In genomic region chr6:142538503-142538902, GRCm38 (mm10) we compare ENCODE assay signal across 9 mouse cellular contexts. TPM values are rescaled to one million over a fixed set of nuclear protein-coding genes. Genes with fewer than 3 reads are reported as not detected.
A peak's percentile ranks its signal among the peaks of the same experiment; 100 is the strongest.
DNase-seq lines count a peak whose midpoint lies in the region; ATAC-seq and TF ChIP-seq lines count a peak whose summit lies in the region.
"Had no signal": no experiment of that assay in that cellular context is flagged by ENCODE, and none has a peak within 500 bp of the region (broad histone marks: within the 10 kb centered on the region; RNA-seq: fewer than 3 reads in every experiment).

No protein-coding gene starts in this region.

- TF ChIP-seq CTCF in heart, adult 2 months (IDR thresholded peaks at IDR 0.05) = no peak
- TF ChIP-seq CTCF in thymus, adult 2 months (IDR thresholded peaks at IDR 0.05; ENCODE audit: borderline replicate concordance, control insufficient read depth, extremely low read depth, insufficient read depth, low read length, poor library complexity) = 0 out of 2 replicates have a peak, but pooled peaks have one; percentile 38
- no peak for TF ChIP-seq CTCF in midbrain, postnatal 0 days (IDR thresholded peaks at IDR 0.05)

- H3K9ac ChIP-seq in heart, adult 2 months (ENCODE audit: low read depth, low read length) = no peak overlapping the region
- no peak overlapping the region for H3K9ac ChIP-seq in heart, embryonic 12.5 days
- H3K9ac ChIP-seq in heart, embryonic 16.5 days (ENCODE audit: low read length) = no peak overlapping the region
- H3K9ac ChIP-seq in liver, embryonic 15.5 days = no peak overlapping the region
- no peak overlapping the region for H3K9ac ChIP-seq in midbrain, postnatal 0 days (replicated peaks; ENCODE audit: low read length, poor library complexity, severe bottlenecking)
- H3K9ac ChIP-seq: liver, embryonic 13.5 days had no signal

- DNase-seq in heart, adult 2 months = peak; percentile 46 to 70
- DNase-seq in thymus, adult 2 months = peak; percentile 69
- DNase-seq in midbrain, postnatal 0 days (ENCODE audit: low spot score) = no peak
- no peak for DNase-seq in cerebellum, adult 8-10 months
- no peak for DNase-seq in embryo, embryonic 9.5 days (ENCODE audit: extremely low spot score)
- DNase-seq: liver, embryonic 13.5 days had no signal

- TF ChIP-seq EP300 in heart, adult 2 months (IDR thresholded peaks at IDR 0.05; ENCODE audit: insufficient read depth, low read depth, low read length) = peak; percentile 85

- peaks cover 5% of the 10 kb centered on the region for H3K4me1 ChIP-seq in heart, adult 2 months (ENCODE audit: control insufficient read depth, insufficient read depth, low read length)
- peaks cover 7% of the 10 kb centered on the region; the same call in 1 of the 2 replicates for H3K4me1 ChIP-seq in heart, embryonic 12.5 days (replicated peaks)
- no peaks in the 10 kb centered on the region for H3K4me1 ChIP-seq in heart, embryonic 16.5 days (ENCODE audit: control insufficient read depth, insufficient read depth, low read length)
- H3K4me1 ChIP-seq in liver, embryonic 15.5 days (replicated peaks) = no peaks in the 10 kb centered on the region
- H3K4me1 ChIP-seq in thymus, adult 2 months (replicated peaks; ENCODE audit: control insufficient read depth, insufficient read depth, low read length) = peaks cover 6% of the 10 kb centered on the region
- no peaks in the 10 kb centered on the region for H3K4me1 ChIP-seq in midbrain, postnatal 0 days (ENCODE audit: insufficient read depth, low read length)
- H3K4me1 ChIP-seq: liver, embryonic 13.5 days had no signal

- no peaks in the 10 kb centered on the region for H3K27me3 ChIP-seq in heart, adult 2 months (ENCODE audit: control insufficient read depth, insufficient read depth, low read length)
- H3K27me3 ChIP-seq in heart, embryonic 12.5 days (replicated peaks) = no peaks in the 10 kb centered on the region
- no peaks in the 10 kb centered on the region for H3K27me3 ChIP-seq in heart, embryonic 16.5 days (ENCODE audit: control insufficient read depth, insufficient read depth, low read length)
- no peaks in the 10 kb centered on the region for H3K27me3 ChIP-seq in liver, embryonic 15.5 days
- no peaks in the 10 kb centered on the region for H3K27me3 ChIP-seq in thymus, adult 2 months (ENCODE audit: control insufficient read depth, insufficient read depth, low read length)
- H3K27me3 ChIP-seq in midbrain, postnatal 0 days (ENCODE audit: insufficient read depth, low read length) = no peaks in the 10 kb centered on the region
- H3K27me3 ChIP-seq: liver, embryonic 13.5 days had no signal

- ATAC-seq in heart, embryonic 12.5 days (ENCODE audit: insufficient number of reproducible peaks, low FRiP score) = no peak
- peak; percentile 74 for ATAC-seq in heart, embryonic 16.5 days (replicated peaks; ENCODE audit: extremely low read depth, insufficient read depth, low FRiP score)
- peak; percentile 15; the same call in 1 of the 2 replicates for ATAC-seq in liver, embryonic 15.5 days (ENCODE audit: insufficient read depth)
- ATAC-seq in midbrain, postnatal 0 days (ENCODE audit: low FRiP score) = no peak

- H3K4me3 ChIP-seq in heart, adult 2 months = no peak overlapping the region
- no peak overlapping the region for H3K4me3 ChIP-seq in heart, embryonic 12.5 days
- no peak overlapping the region for H3K4me3 ChIP-seq in heart, embryonic 16.5 days (ENCODE audit: low read length)
- H3K4me3 ChIP-seq in liver, embryonic 15.5 days (replicated peaks) = no peak overlapping the region
- no peak overlapping the region for H3K4me3 ChIP-seq in thymus, adult 2 months (ENCODE audit: control insufficient read depth, insufficient read depth, low read length)
- H3K4me3 ChIP-seq in midbrain, postnatal 0 days (ENCODE audit: low read depth, low read length) = no peak overlapping the region
- H3K4me3 ChIP-seq: liver, embryonic 13.5 days had no signal

- peaks cover 10% of the 10 kb centered on the region for H3K9me3 ChIP-seq in heart, embryonic 12.5 days (replicated peaks)
- H3K9me3 ChIP-seq in heart, embryonic 16.5 days (replicated peaks; ENCODE audit: control insufficient read depth, low read length) = no peaks in the 10 kb centered on the region
- no peaks in the 10 kb centered on the region for H3K9me3 ChIP-seq in liver, embryonic 15.5 days (replicated peaks)
- no peaks in the 10 kb centered on the region for H3K9me3 ChIP-seq in midbrain, postnatal 0 days (ENCODE audit: low read length)
- H3K9me3 ChIP-seq: liver, embryonic 13.5 days had no signal

- WGBS in heart, adult 2 months = 27% methylated on average over 17 of the region's 17 CpGs
- 62% methylated on average over 17 of the region's 17 CpGs for WGBS in heart, embryonic 12.5 days
- WGBS in heart, embryonic 16.5 days = 62% methylated on average over 17 of the region's 17 CpGs
- WGBS in liver, embryonic 15.5 days (ENCODE audit: insufficient replicate concordance) = 33% methylated on average over 17 of the region's 17 CpGs
- 47% methylated on average over 17 of the region's 17 CpGs for WGBS in thymus, adult 2 months
- WGBS in midbrain, postnatal 0 days = 84% methylated on average over 17 of the region's 17 CpGs

- no peak overlapping the region for H3K4me2 ChIP-seq in heart, embryonic 12.5 days
- H3K4me2 ChIP-seq in heart, embryonic 16.5 days (ENCODE audit: low read depth, low read length) = 0 out of 2 replicates have a peak overlapping the region, but pooled peaks have one; percentile 7
- H3K4me2 ChIP-seq in liver, embryonic 15.5 days = no peak overlapping the region
- H3K4me2 ChIP-seq in midbrain, postnatal 0 days (ENCODE audit: low read depth, low read length, poor library complexity, severe bottlenecking) = no peak overlapping the region
- H3K4me2 ChIP-seq: liver, embryonic 13.5 days had no signal

- H3K36me3 ChIP-seq in heart, adult 2 months (ENCODE audit: control insufficient read depth, insufficient read depth, low read length) = no peaks in the 10 kb centered on the region; the same call in 1 of the 2 replicates
- no peaks in the 10 kb centered on the region for H3K36me3 ChIP-seq in heart, embryonic 12.5 days
- H3K36me3 ChIP-seq in heart, embryonic 16.5 days (ENCODE audit: control insufficient read depth, insufficient read depth) = no peaks in the 10 kb centered on the region
- H3K36me3 ChIP-seq in liver, embryonic 15.5 days (replicated peaks) = no peaks in the 10 kb centered on the region
- H3K36me3 ChIP-seq in thymus, adult 2 months (ENCODE audit: control insufficient read depth, insufficient read depth, low read length) = no peaks in the 10 kb centered on the region
- H3K36me3 ChIP-seq in midbrain, postnatal 0 days (ENCODE audit: insufficient read depth, low read length) = no peaks in the 10 kb centered on the region
- H3K36me3 ChIP-seq: liver, embryonic 13.5 days had no signal

- TF ChIP-seq POLR2A in heart, adult 2 months (IDR thresholded peaks at IDR 0.05; ENCODE audit: insufficient read depth, low read depth, low read length) = 0 out of 2 replicates have a peak, but pooled peaks have one; percentile 20
- TF ChIP-seq POLR2A in thymus, adult 2 months (IDR thresholded peaks at IDR 0.05; ENCODE audit: control insufficient read depth, extremely low read depth, insufficient read depth, low read length, poor library complexity) = 0 out of 2 replicates have a peak, but pooled peaks have one; percentile 22

- no peaks in the 10 kb centered on the region for H3K79me2 ChIP-seq in heart, adult 2 months (replicated peaks; ENCODE audit: control insufficient read depth, insufficient read depth, low read length)

- intact Hi-C loops in heart, adult 2 months (cut with DNase I) = no loop called here

- H3K27ac ChIP-seq in heart, adult 2 months = peak overlapping the region; percentile 56
- no peak overlapping the region for H3K27ac ChIP-seq in heart, embryonic 12.5 days (ENCODE audit: poor library complexity, severe bottlenecking)
- H3K27ac ChIP-seq in heart, embryonic 16.5 days (ENCODE audit: low read length) = peak overlapping the region; percentile 65
- no peak overlapping the region for H3K27ac ChIP-seq in liver, embryonic 15.5 days (replicated peaks)
- peak overlapping the region; percentile 53; the same call in 1 of the 2 replicates for H3K27ac ChIP-seq in thymus, adult 2 months (ENCODE audit: control insufficient read depth, insufficient read depth, low read length)
- no peak overlapping the region for H3K27ac ChIP-seq in midbrain, postnatal 0 days (ENCODE audit: low read depth, low read length)
- H3K27ac ChIP-seq: liver, embryonic 13.5 days had no signal

RNA-seq across cellular contexts. Expression of gene Ldhb, which starts 30.7 kb away (rescaled TPM):
- 1,000 to 10,000 TPM; 2,754 to 3,232 TPM for total RNA-seq in heart, adult 2 months (2021)
- 2,197 and 2,972 TPM in 2 replicates for polyA plus RNA-seq in heart, adult 2 months (2012; rRNA removed)
- 777 and 782 TPM in 2 replicates for polyA plus RNA-seq in heart, embryonic 12.5 days (2016; fragmentation: Nextera tagmentation; extraction: Ambion mirVana)
- polyA plus RNA-seq in heart, embryonic 16.5 days (2015; fragmentation: Nextera tagmentation; extraction: Ambion mirVana) = 1,732 and 1,779 TPM in 2 replicates
- polyA plus RNA-seq in liver, embryonic 15.5 days (2015; fragmentation: Nextera tagmentation; extraction: Ambion mirVana) = 19.5 and 19.7 TPM in 2 replicates
- 394 and 525 TPM in 2 replicates for polyA plus RNA-seq in thymus, adult 2 months (2012; rRNA removed)
- total RNA-seq in midbrain, postnatal 0 days (2014; rRNA removed) = 208 and 216 TPM in 2 replicates
- 498 and 544 TPM in 2 replicates for polyA plus RNA-seq in midbrain, postnatal 0 days (2015; fragmentation: Nextera tagmentation; extraction: Ambion mirVana)

RNA-seq across cellular contexts. Expression of gene Kcnj8, which starts 32.9 kb away (rescaled TPM):
- 10 to 100 TPM; 21.5 to 23.6 TPM for total RNA-seq in heart, adult 2 months (2021)
- 32.4 and 46.9 TPM in 2 replicates for polyA plus RNA-seq in heart, adult 2 months (2012; rRNA removed)
- 2.5 TPM in 2 replicates for polyA plus RNA-seq in heart, embryonic 12.5 days (2016; fragmentation: Nextera tagmentation; extraction: Ambion mirVana)
- 18.7 and 20.9 TPM in 2 replicates for polyA plus RNA-seq in heart, embryonic 16.5 days (2015; fragmentation: Nextera tagmentation; extraction: Ambion mirVana)
- polyA plus RNA-seq in liver, embryonic 15.5 days (2015; fragmentation: Nextera tagmentation; extraction: Ambion mirVana) = 2.1 and 2.4 TPM in 2 replicates
- 3.1 and 3.9 TPM in 2 replicates for polyA plus RNA-seq in thymus, adult 2 months (2012; rRNA removed)
- 7.6 and 10.5 TPM in 2 replicates for total RNA-seq in midbrain, postnatal 0 days (2014; rRNA removed)
- polyA plus RNA-seq in midbrain, postnatal 0 days (2015; fragmentation: Nextera tagmentation; extraction: Ambion mirVana) = 7.3 and 8.5 TPM in 2 replicates

Comparison
In these comparisons a context has a peak if more than half of its experiments do, and no peak if none do; other contexts are left out.
1. H3K27ac ChIP-seq: peak in heart, adult 2 months (single experiment), heart, embryonic 16.5 days (single experiment) and thymus, adult 2 months (single experiment); none in heart, embryonic 12.5 days (single experiment), liver, embryonic 15.5 days (single experiment) and midbrain, postnatal 0 days (single experiment).
2. ATAC-seq: peak in heart, embryonic 16.5 days (single experiment) and liver, embryonic 15.5 days (single experiment); none in heart, embryonic 12.5 days (single experiment) and midbrain, postnatal 0 days (single experiment).
3. DNase-seq: peak in heart, adult 2 months (2 of 2) and thymus, adult 2 months (single experiment); none in midbrain, postnatal 0 days (single experiment), cerebellum, adult 8-10 months (single experiment) and embryo, embryonic 9.5 days (single experiment).
4. RNA of gene Ldhb, which starts 30.7 kb away (polyA plus RNA-seq): 2,197 to 2,972 TPM in heart, adult 2 months, 1,732 to 1,779 TPM in heart, embryonic 16.5 days, 777 to 782 TPM in heart, embryonic 12.5 days, 394 to 525 TPM in thymus, adult 2 months and 498 to 544 TPM in midbrain, postnatal 0 days; 19.5 to 19.7 TPM in liver, embryonic 15.5 days; every median in the first group is over 10 times any median in the second.